Mouse (Mus musculus): ENCODE measurements around the gene Rcc1. TPM values are rescaled to one million over a fixed set of nuclear protein-coding genes. Genes with fewer than 3 reads are reported as not detected.

Rcc1 gene
- polyA plus RNA-seq, 1 experiment, result 97.3 TPM

GRCm38 (mm10) chr4:132345135-132345842, 8.1 kb downstream of the Rcc1 start:
- TF ChIP-seq GATA1 (IDR thresholded peaks at IDR 0.05; ENCODE audit: low read length), result no peak

GRCm38 (mm10) chr4:132344403-132345134, 8.8 kb downstream of the Rcc1 start:
- no peak for TF ChIP-seq GATA1 (IDR thresholded peaks at IDR 0.05; ENCODE audit: low read length)

GRCm38 (mm10) chr4:132341451-132341850, 12.0 kb downstream of the Rcc1 start:
- no peak for TF ChIP-seq GATA1 (IDR thresholded peaks at IDR 0.05; ENCODE audit: low read length)

GRCm38 (mm10) chr4:132338943-132339342, 14.5 kb downstream of the Rcc1 start:
- no peak for TF ChIP-seq GATA1 (IDR thresholded peaks at IDR 0.05; ENCODE audit: low read length)

GRCm38 (mm10) chr4:132332880-132333279, 20.5 kb downstream of the Rcc1 start:
- no peak for TF ChIP-seq GATA1 (IDR thresholded peaks at IDR 0.05; ENCODE audit: low read length)

GRCm38 (mm10) chr4:132331960-132332359, 21.4 kb downstream of the Rcc1 start:
- TF ChIP-seq GATA1 (IDR thresholded peaks at IDR 0.05; ENCODE audit: low read length), result no peak

GRCm38 (mm10) chr4:132329835-132330354, 23.5 kb downstream of the Rcc1 start:
- TF ChIP-seq GATA1 (IDR thresholded peaks at IDR 0.05; ENCODE audit: low read length), result no peak

GRCm38 (mm10) chr4:132329115-132329834, 24.1 kb downstream of the Rcc1 start, which contains the start of gene Trnau1ap:
TSS of gene Trnau1ap (minus strand) at chr4:132329538.
- TF ChIP-seq GATA1 (IDR thresholded peaks at IDR 0.05; ENCODE audit: low read length), result no peak

GRCm38 (mm10) chr4:132328391-132328982, 24.9 kb downstream of the Rcc1 start:
- TF ChIP-seq GATA1 (IDR thresholded peaks at IDR 0.05; ENCODE audit: low read length), result no peak

- TF ChIP-seq GATA1 (IDR thresholded peaks at IDR 0.05; ENCODE audit: low read length), result no peak
Measured at GRCm38 (mm10) chr4:132326481-132326880, 26.9 kb downstream of the Rcc1 start.

- no peak for TF ChIP-seq GATA1 (IDR thresholded peaks at IDR 0.05; ENCODE audit: low read length)
Measured at GRCm38 (mm10) chr4:132315711-132316110, 37.7 kb downstream of the Rcc1 start.

- TF ChIP-seq GATA1 (IDR thresholded peaks at IDR 0.05; ENCODE audit: low read length), result no peak
Measured at GRCm38 (mm10) chr4:132312627-132313026, 40.8 kb downstream of the Rcc1 start.

- no peak for TF ChIP-seq GATA1 (IDR thresholded peaks at IDR 0.05; ENCODE audit: low read length)
Measured at GRCm38 (mm10) chr4:132311801-132312200, 41.6 kb downstream of the Rcc1 start.

- no peak for TF ChIP-seq GATA1 (IDR thresholded peaks at IDR 0.05; ENCODE audit: low read length)
Measured at GRCm38 (mm10) chr4:132311209-132311608, 42.2 kb downstream of the Rcc1 start.

- no peak for TF ChIP-seq GATA1 (IDR thresholded peaks at IDR 0.05; ENCODE audit: low read length)
Measured at GRCm38 (mm10) chr4:132309849-132310472, 43.4 kb downstream of the Rcc1 start.
